Mouse (Mus musculus) spleen, adult 2 months (tissue): Measurements from ENCODE around the gene Ccdc121.

Experiments used
- CTCF ChIP-seq: fragments of 200-500 bp; IDR thresholded peaks from 2 replicates; pipeline ENCODE4 v1.5.1; 2011; ENCODE audit warnings: mild to moderate bottlenecking, inconsistent platforms; ENCODE audit not compliant: insufficient read depth, insufficient read length, insufficient replicate concordance; ENCODE audit errors: extremely low read depth
- POLR2A ChIP-seq: fragments of 200-500 bp; IDR thresholded peaks from 2 replicates; pipeline ENCODE4 v1.6.1; 2011; ENCODE audit warnings: low read depth, low read length, inconsistent platforms

DNA sequence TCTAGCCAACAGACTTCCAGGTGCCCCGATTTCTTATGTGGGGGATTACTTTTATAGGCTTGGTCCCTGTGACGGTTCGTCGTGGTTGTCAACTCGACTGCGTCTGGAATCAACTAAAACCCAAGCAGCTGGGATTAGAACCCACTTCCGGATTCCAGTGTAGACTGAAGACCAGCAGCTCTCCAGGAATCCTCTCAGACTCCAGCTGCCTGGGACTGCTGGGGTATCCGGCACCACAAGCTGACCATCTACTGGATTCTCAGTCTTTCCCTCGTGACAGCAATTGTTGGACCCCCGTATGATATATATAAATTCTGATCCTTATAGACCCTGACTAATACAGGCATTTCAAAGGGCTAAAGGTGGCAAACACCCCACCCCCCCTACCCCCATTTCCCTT lies 48.4 kb upstream of the Ccdc121 start:
- TF ChIP-seq POLR2A (no peak), CTCF (no peak)
